Mouse (Mus musculus): Measurements from ENCODE around the gene Mmp7. TPM values are rescaled to one million over a fixed set of nuclear protein-coding genes. Genes with fewer than 3 reads are reported as not detected.

Gene Mmp7
- polyA plus RNA-seq, 1 experiment from 2014 or later = not detected

- no peak overlapping the region for H3K4me3 ChIP-seq
- H3K27me3 ChIP-seq (ENCODE audit: low read depth, poor library complexity, severe bottlenecking) = no peaks in the 10 kb centered on the region
- no peak overlapping the region for H3K27ac ChIP-seq
- DNase-seq (ENCODE audit: low spot score) = no peak
- H3K4me1 ChIP-seq = peaks cover 9% of the 10 kb centered on the region
- WGBS = 62% methylated on average over 6 of the region's 6 CpGs
- no peaks in the 10 kb centered on the region for H3K36me3 ChIP-seq
- H3K9me3 ChIP-seq (replicated peaks) = no peaks in the 10 kb centered on the region
These were observed 2.1 kb upstream of the Mmp7 start for GRCm38 (mm10) chr9:7689799-7690198.

GRCm38 (mm10) chr9:7693961-7694360 is 2.1 kb downstream of the Mmp7 start:
- no peak for DNase-seq (ENCODE audit: low spot score)
- Histone ChIP-seq H3K4me3 (no peak overlapping the region), H3K9me3 (replicated peaks) (no peaks in the 10 kb centered on the region), H3K27ac (peak overlapping the region; percentile 51; the same call in 1 of the 2 replicates), H3K36me3 (no peaks in the 10 kb centered on the region), H3K4me1 (peaks cover 9% of the 10 kb centered on the region), H3K27me3 (ENCODE audit: low read depth, poor library complexity, severe bottlenecking) (no peaks in the 10 kb centered on the region)
- 45% methylated on average over 3 of the region's 3 CpGs for WGBS

GRCm38 (mm10) chr9:7695646-7696045 is 3.8 kb downstream of the Mmp7 start:
- H3K36me3 ChIP-seq = no peaks in the 10 kb centered on the region
- H3K9me3 ChIP-seq (replicated peaks) = no peaks in the 10 kb centered on the region
- no peak overlapping the region for H3K4me3 ChIP-seq
- no peaks in the 10 kb centered on the region for H3K27me3 ChIP-seq (ENCODE audit: low read depth, poor library complexity, severe bottlenecking)
- no peak for DNase-seq (ENCODE audit: low spot score)
- H3K27ac ChIP-seq = no peak overlapping the region
- H3K4me1 ChIP-seq = peaks cover 9% of the 10 kb centered on the region
- WGBS = 79% methylated on average over 3 of the region's 3 CpGs

GRCm38 (mm10) chr9:7708698-7709097 is 16.8 kb downstream of the Mmp7 start:
- Histone ChIP-seq H3K4me1 (no peaks in the 10 kb centered on the region), H3K4me3 (no peak overlapping the region), H3K9me3 (replicated peaks) (no peaks in the 10 kb centered on the region), H3K36me3 (no peaks in the 10 kb centered on the region), H3K27ac (no peak overlapping the region), H3K27me3 (ENCODE audit: low read depth, poor library complexity, severe bottlenecking) (no peaks in the 10 kb centered on the region)
- WGBS = 79% methylated on average over 6 of the region's 6 CpGs
- DNase-seq (ENCODE audit: low spot score) = no peak

GRCm38 (mm10) chr9:7711196-7711595 is 19.3 kb downstream of the Mmp7 start:
- no peaks in the 10 kb centered on the region for H3K36me3 ChIP-seq
- no peak overlapping the region for H3K4me3 ChIP-seq
- no peak overlapping the region for H3K27ac ChIP-seq
- H3K4me1 ChIP-seq = no peaks in the 10 kb centered on the region
- 78% methylated on average over 4 of the region's 4 CpGs for WGBS
- DNase-seq (ENCODE audit: low spot score) = no peak
- H3K9me3 ChIP-seq (replicated peaks) = no peaks in the 10 kb centered on the region
- no peaks in the 10 kb centered on the region for H3K27me3 ChIP-seq (ENCODE audit: low read depth, poor library complexity, severe bottlenecking)

- Histone ChIP-seq H3K4me3 (no peak overlapping the region), H3K4me1 (no peaks in the 10 kb centered on the region), H3K36me3 (no peaks in the 10 kb centered on the region), H3K27me3 (ENCODE audit: low read depth, poor library complexity, severe bottlenecking) (no peaks in the 10 kb centered on the region), H3K9me3 (replicated peaks) (no peaks in the 10 kb centered on the region), H3K27ac (no peak overlapping the region)
- peak; percentile 40 for DNase-seq (ENCODE audit: low spot score)
- 41% methylated on average over 4 of the region's 4 CpGs for WGBS
These were observed 22.4 kb downstream of the Mmp7 start for GRCm38 (mm10) chr9:7714062-7714907.

GRCm38 (mm10) chr9:7714908-7715175 is 23.0 kb downstream of the Mmp7 start:
- H3K27ac ChIP-seq = no peak overlapping the region
- no peaks in the 10 kb centered on the region for H3K4me1 ChIP-seq
- no peaks in the 10 kb centered on the region for H3K9me3 ChIP-seq (replicated peaks)
- no peak for DNase-seq (ENCODE audit: low spot score)
- 75% methylated on average over 2 of the region's 2 CpGs for WGBS
- no peak overlapping the region for H3K4me3 ChIP-seq
- H3K36me3 ChIP-seq = no peaks in the 10 kb centered on the region
- no peaks in the 10 kb centered on the region for H3K27me3 ChIP-seq (ENCODE audit: low read depth, poor library complexity, severe bottlenecking)

GRCm38 (mm10) chr9:7721543-7721942 is 29.7 kb downstream of the Mmp7 start:
- H3K9me3 ChIP-seq (replicated peaks) = no peaks in the 10 kb centered on the region
- 96% methylated on average over 1 of the region's 1 CpGs for WGBS
- H3K27ac ChIP-seq = no peak overlapping the region
- no peaks in the 10 kb centered on the region for H3K27me3 ChIP-seq (ENCODE audit: low read depth, poor library complexity, severe bottlenecking)
- H3K4me3 ChIP-seq = no peak overlapping the region
- H3K36me3 ChIP-seq = no peaks in the 10 kb centered on the region
- H3K4me1 ChIP-seq = no peaks in the 10 kb centered on the region
- no peak for DNase-seq (ENCODE audit: low spot score)

GRCm38 (mm10) chr9:7728997-7729396 is 37.1 kb downstream of the Mmp7 start:
- no peak for DNase-seq (ENCODE audit: low spot score)
- H3K4me3 ChIP-seq = no peak overlapping the region
- 89% methylated on average over 4 of the region's 4 CpGs for WGBS
- H3K27ac ChIP-seq = no peak overlapping the region
- no peaks in the 10 kb centered on the region for H3K36me3 ChIP-seq
- no peaks in the 10 kb centered on the region for H3K4me1 ChIP-seq
- no peaks in the 10 kb centered on the region for H3K9me3 ChIP-seq (replicated peaks)
- no peaks in the 10 kb centered on the region for H3K27me3 ChIP-seq (ENCODE audit: low read depth, poor library complexity, severe bottlenecking)

GRCm38 (mm10) chr9:7742696-7743095 is 50.8 kb downstream of the Mmp7 start:
- Histone ChIP-seq H3K9me3 (replicated peaks) (no peaks in the 10 kb centered on the region), H3K27me3 (ENCODE audit: low read depth, poor library complexity, severe bottlenecking) (no peaks in the 10 kb centered on the region), H3K27ac (no peak overlapping the region), H3K4me3 (no peak overlapping the region), H3K4me1 (no peaks in the 10 kb centered on the region), H3K36me3 (no peaks in the 10 kb centered on the region)
- 100% methylated on average over 1 of the region's 1 CpGs for WGBS
- DNase-seq (ENCODE audit: low spot score) = no peak

GRCm38 (mm10) chr9:7744156-7744555 is 52.3 kb downstream of the Mmp7 start:
- no peaks in the 10 kb centered on the region for H3K36me3 ChIP-seq
- DNase-seq (ENCODE audit: low spot score) = no peak
- H3K4me1 ChIP-seq = no peaks in the 10 kb centered on the region
- H3K27ac ChIP-seq = no peak overlapping the region
- H3K9me3 ChIP-seq (replicated peaks) = no peaks in the 10 kb centered on the region
- H3K4me3 ChIP-seq = no peak overlapping the region
- no peaks in the 10 kb centered on the region for H3K27me3 ChIP-seq (ENCODE audit: low read depth, poor library complexity, severe bottlenecking)
- WGBS = 75% methylated on average over 1 of the region's 1 CpGs

GRCm38 (mm10) chr9:7748881-7749280 is 57.0 kb downstream of the Mmp7 start:
- H3K9me3 ChIP-seq (replicated peaks) = no peaks in the 10 kb centered on the region
- no peaks in the 10 kb centered on the region for H3K27me3 ChIP-seq (ENCODE audit: low read depth, poor library complexity, severe bottlenecking)
- peaks cover 3% of the 10 kb centered on the region; the same call in 1 of the 2 replicates for H3K4me1 ChIP-seq
- whole genome bisulfite sequencing = 92% methylated on average over 3 of the region's 3 CpGs
- H3K4me3 ChIP-seq = no peak overlapping the region
- H3K36me3 ChIP-seq = no peaks in the 10 kb centered on the region
- DNase-seq (ENCODE audit: low spot score) = no peak
- no peak overlapping the region for H3K27ac ChIP-seq
